Mouse (Mus musculus) heart, postnatal 0 days (tissue): ENCODE data around the gene Prkch. TPM values are rescaled to one million over a fixed set of nuclear protein-coding genes. Genes with fewer than 3 reads are reported as not detected.

Experiments used
- ATAC-seq: fragments of 200-750 bp; cut with Nextera tagmentation; 2 replicates; pipeline ENCODE4 v1.8.0; 2017; ENCODE audit warnings: low read depth, moderate number of reproducible peaks, moderate library complexity; ENCODE audit not compliant: insufficient read depth
- DNase-seq: peaks from one replicate; pipeline ENCODE4 v3.0.0-alpha.2; 2016; ENCODE audit warnings: low spot score
- H3K27ac ChIP-seq: fragments of 300-500 bp; sonication (generic); 2 replicates; pipeline ENCODE4 v1.5.1; 2014; ENCODE audit warnings: low read depth, mild to moderate bottlenecking
- H3K27me3 ChIP-seq: fragments of 300-500 bp; sonication (generic); 2 replicates; pipeline ENCODE4 v1.6.1; 2014; ENCODE audit warnings: low read length, mixed read lengths; ENCODE audit not compliant: control insufficient read depth, insufficient read depth
- H3K36me3 ChIP-seq: fragments of 300-500 bp; sonication (generic); replicated peaks from 2 replicates; pipeline ENCODE4 v1.6.1; 2014; ENCODE audit warnings: low read length, mixed read lengths; ENCODE audit not compliant: control insufficient read depth, insufficient read depth
- H3K4me1 ChIP-seq: fragments of 300-500 bp; sonication (generic); 2 replicates; pipeline ENCODE4 v1.6.1; 2014; ENCODE audit warnings: antibody characterized with exemption; ENCODE audit not compliant: control insufficient read depth, insufficient read depth
- H3K4me2 ChIP-seq: fragments of 300-500 bp; sonication (generic); 2 replicates; pipeline ENCODE4 v1.6.1; 2014; ENCODE audit warnings: low read depth, mild to moderate bottlenecking, low read length, moderate library complexity
- H3K4me3 ChIP-seq: fragments of 300-500 bp; sonication (generic); 2 replicates; pipeline ENCODE4 v1.5.1; 2014; ENCODE audit warnings: low read depth, low read length
- H3K9ac ChIP-seq: fragments of 300-500 bp; sonication (generic); replicated peaks from 2 replicates; pipeline ENCODE4 v1.6.1; 2014; ENCODE audit warnings: low read depth, low read length, mixed read lengths
- H3K9me3 ChIP-seq: fragments of 300-500 bp; sonication (generic); replicated peaks from 2 replicates; pipeline ENCODE4 v1.6.1; 2016; ENCODE audit warnings: low read length; ENCODE audit not compliant: control insufficient read depth
- CTCF ChIP-seq: IDR thresholded peaks from 2 replicates; pipeline ENCODE4 v1.5.1; 2016; ENCODE audit warnings: antibody characterized with exemption, control low read depth, low read depth
- EP300 ChIP-seq: IDR thresholded peaks from 2 replicates; pipeline ENCODE4 v1.6.1; 2016; ENCODE audit warnings: antibody characterized with exemption, low read depth
- WGBS: fragments of 180-500 bp; shearing (Covaris S2); extraction: QIAGEN DNeasy Blood & Tissue Kit; methylation state at CpG from one replicate; pipeline ENCODE4 v1.1.7; 2014; 5-methylcytosine and 5-hydroxymethylcytosine counted together
- polyA plus RNA-seq: library from polyadenylated mRNA; unstranded; fragments of >200 nt; fragmentation: Nextera tagmentation; extraction: Ambion mirVana; gene quantifications from 2 replicates; pipeline ENCODE4 v1.2.1, GENCODE M21; 2015
- total RNA-seq: library from RNA; depleted of rRNA; stranded (reverse); fragments of >200 nt; gene quantifications from 2 replicates; pipeline ENCODE4 v1.2.3, GENCODE M21; 2014; ENCODE audit warnings: low replicate concordance

Prkch gene
- total and polyA plus RNA-seq, 2 experiments from 2014 or later: 7.9 to 20.5 TPM

GRCm38 (mm10) chr12:73769536-73769935, 184.9 kb downstream of the Prkch start:
- H3K9ac ChIP-seq: no peak overlapping the region
- TF ChIP-seq EP300 (no peak), CTCF (no peak)
- peaks cover 35% of the 10 kb centered on the region for H3K4me1 ChIP-seq
- H3K27ac ChIP-seq: no peak overlapping the region
- H3K36me3 ChIP-seq: no peaks in the 10 kb centered on the region
- H3K9me3 ChIP-seq: no peaks in the 10 kb centered on the region
- no peaks in the 10 kb centered on the region for H3K27me3 ChIP-seq
- no peak overlapping the region for H3K4me3 ChIP-seq
- H3K4me2 ChIP-seq: no peak overlapping the region
- DNase-seq: peak; percentile 43
- ATAC-seq: no peak
- WGBS: 37% methylated on average over 6 of the region's 6 CpGs

DNA sequence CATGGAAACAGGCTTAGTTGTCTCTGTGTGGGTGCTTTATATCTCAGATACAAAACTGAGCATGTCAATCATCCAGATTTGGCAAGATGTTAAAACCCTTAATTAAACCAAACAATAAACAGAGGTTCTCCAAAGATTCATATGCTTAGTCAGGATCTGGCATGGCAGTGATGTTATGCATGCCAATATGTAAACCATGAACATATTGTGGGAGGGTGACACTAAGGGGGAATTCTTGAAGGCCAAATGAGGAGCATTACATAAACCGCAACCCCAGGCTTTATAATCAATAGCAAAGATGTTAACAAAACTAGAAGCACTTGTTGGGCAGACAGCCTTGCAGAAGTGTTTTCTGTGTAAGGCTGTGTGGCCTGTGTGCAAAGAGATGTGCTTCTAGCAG, 186.2 kb downstream of the Prkch start:
- peaks cover 35% of the 10 kb centered on the region for H3K4me1 ChIP-seq
- no peaks in the 10 kb centered on the region for H3K9me3 ChIP-seq
- 93% methylated on average over 1 of the region's 1 CpGs for WGBS
- no peak for TF ChIP-seq CTCF
- no peak for TF ChIP-seq EP300
- no peak overlapping the region for H3K27ac ChIP-seq
- no peak overlapping the region for H3K4me3 ChIP-seq
- DNase-seq (no peak), ATAC-seq (no peak)
- no peaks in the 10 kb centered on the region for H3K27me3 ChIP-seq
- no peak overlapping the region for H3K4me2 ChIP-seq
- H3K36me3 ChIP-seq: no peaks in the 10 kb centered on the region
- H3K9ac ChIP-seq: no peak overlapping the region

GRCm38 (mm10) chr12:73774793-73775385, 190.3 kb downstream of the Prkch start:
- Histone ChIP-seq H3K27ac (peak overlapping the region; percentile 49), H3K4me3 (no peak overlapping the region), H3K9ac (no peak overlapping the region), H3K4me1 (peaks cover 26% of the 10 kb centered on the region), H3K36me3 (0 out of 2 replicates have a peak, but pooled peaks cover 6% of the 10 kb centered on the region), H3K27me3 (no peaks in the 10 kb centered on the region), H3K9me3 (no peaks in the 10 kb centered on the region), H3K4me2 (no peak overlapping the region)
- ATAC-seq (no peak), DNase-seq (no peak)
- WGBS: 74% methylated on average over 7 of the region's 7 CpGs
- TF ChIP-seq CTCF: no peak

- H3K4me2 ChIP-seq: no peak overlapping the region
Observed at GRCm38 (mm10) chr12:73776401-73776945, 191.9 kb downstream of the Prkch start.

DNA sequence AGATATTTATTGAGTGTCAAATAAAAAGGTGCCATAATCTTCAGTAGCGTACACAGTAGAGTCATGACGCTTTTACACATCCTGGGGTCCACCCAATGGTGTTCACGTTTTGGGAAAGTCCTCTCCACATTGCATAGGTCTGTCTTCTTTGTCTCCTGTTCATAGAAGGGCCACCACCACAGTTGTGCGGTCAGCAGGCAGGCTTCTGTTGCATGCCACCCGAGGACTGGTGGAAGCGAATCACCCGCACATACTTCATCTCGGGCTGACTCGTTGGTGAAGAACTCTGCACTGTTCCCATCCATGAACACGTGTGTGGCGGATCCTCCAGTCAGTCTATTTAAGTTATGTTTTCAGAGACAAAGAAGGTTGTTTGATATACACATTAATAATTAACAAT, 193.1 kb downstream of the Prkch start:
- H3K27ac ChIP-seq: no peak overlapping the region
- H3K36me3 ChIP-seq: 0 out of 2 replicates have a peak, but pooled peaks cover 6% of the 10 kb centered on the region
- H3K4me1 ChIP-seq: peaks cover 53% of the 10 kb centered on the region
- no peak overlapping the region for H3K9ac ChIP-seq
- no peaks in the 10 kb centered on the region for H3K27me3 ChIP-seq
- DNase-seq (no peak), ATAC-seq (no peak)
- no peaks in the 10 kb centered on the region for H3K9me3 ChIP-seq
- no peak overlapping the region for H3K4me3 ChIP-seq
- no peak overlapping the region for H3K4me2 ChIP-seq
- TF ChIP-seq CTCF: no peak
- no peak for TF ChIP-seq EP300
- 90% methylated on average over 11 of the region's 11 CpGs for WGBS

More at GRCm38 (mm10) chr12:73776401-73776945, 191.9 kb downstream of the Prkch start:
- 0 out of 2 replicates have a peak, but pooled peaks cover 6% of the 10 kb centered on the region for H3K36me3 ChIP-seq
- no peak for ATAC-seq
- no peak overlapping the region for H3K9ac ChIP-seq
- TF ChIP-seq EP300 (no peak), CTCF (no peak)
- no peak overlapping the region for H3K27ac ChIP-seq
- no peak overlapping the region for H3K4me3 ChIP-seq
- H3K27me3 ChIP-seq: no peaks in the 10 kb centered on the region
- no peaks in the 10 kb centered on the region for H3K9me3 ChIP-seq
- no peak for DNase-seq
- 84% methylated on average over 6 of the region's 6 CpGs for WGBS
- H3K4me1 ChIP-seq: peaks cover 42% of the 10 kb centered on the region
